Mouse (Mus musculus) hindbrain, embryonic 11.5 days (tissue): Measurements from ENCODE around the gene Pnpla3. TPM values are rescaled to one million over a fixed set of nuclear protein-coding genes. Genes with fewer than 3 reads are reported as not detected.

Experiments used
- ATAC-seq: fragments of 200-750 bp; cut with Nextera tagmentation; 2 replicates; pipeline ENCODE4 v1.8.0; 2017; ENCODE audit warnings: mild to moderate bottlenecking, moderate TSS enrichment, moderate library complexity; ENCODE audit not compliant: low FRiP score
- DNase-seq: peaks from one replicate; pipeline ENCODE4 v3.0.0-alpha.2; 2015; ENCODE audit warnings: low spot score
- H3K27ac ChIP-seq: fragments of 300-500 bp; sonication (generic); 2 replicates; pipeline ENCODE4 v1.5.1; 2014; ENCODE audit warnings: mild to moderate bottlenecking, low read depth, low read length
- H3K27me3 ChIP-seq: fragments of 300-500 bp; sonication (generic); 2 replicates; pipeline ENCODE4 v1.6.1; 2014; ENCODE audit warnings: mild to moderate bottlenecking, low read length, moderate library complexity, mixed read lengths; ENCODE audit not compliant: control insufficient read depth, insufficient read depth
- H3K36me3 ChIP-seq: fragments of 300-500 bp; sonication (generic); 2 replicates; pipeline ENCODE4 v1.6.1; 2014; ENCODE audit warnings: mild to moderate bottlenecking, low read length, moderate library complexity, mixed read lengths; ENCODE audit not compliant: control insufficient read depth, insufficient read depth
- H3K4me1 ChIP-seq: fragments of 300-500 bp; sonication (generic); replicated peaks from 2 replicates; pipeline ENCODE4 v1.6.1; 2014; ENCODE audit warnings: low read length, mixed read lengths; ENCODE audit not compliant: control insufficient read depth, insufficient read depth
- H3K4me2 ChIP-seq: fragments of 300-500 bp; sonication (generic); replicated peaks from 2 replicates; pipeline ENCODE4 v1.6.1; 2014; ENCODE audit warnings: mild to moderate bottlenecking, low read depth, low read length
- H3K4me3 ChIP-seq: fragments of 300-500 bp; sonication (generic); 2 replicates; pipeline ENCODE4 v1.5.1; 2014; ENCODE audit warnings: low read depth, low read length
- H3K9ac ChIP-seq: fragments of 300-500 bp; sonication (generic); 2 replicates; pipeline ENCODE4 v1.6.1; 2014; ENCODE audit warnings: low read depth, low read length
- H3K9me3 ChIP-seq: fragments of 300-500 bp; sonication (generic); 2 replicates; pipeline ENCODE4 v1.6.1; 2016; ENCODE audit warnings: low read length; ENCODE audit not compliant: control insufficient read depth
- WGBS: fragments of 180-500 bp; shearing (Covaris S2); extraction: QIAGEN DNeasy Blood & Tissue Kit; methylation state at CpG from one replicate; pipeline ENCODE4 v1.1.7; 2014; 5-methylcytosine and 5-hydroxymethylcytosine counted together
- polyA plus RNA-seq: library from polyadenylated mRNA; unstranded; fragments of >200 nt; fragmentation: Nextera tagmentation; extraction: Ambion mirVana; gene quantifications from 2 replicates; pipeline ENCODE4 v1.2.1, GENCODE M21; 2014

Gene Pnpla3
- polyA plus RNA-seq, 1 experiment from 2014 or later = 1.4 TPM

GRCm38 (mm10) chr15:84188887-84189530, 21.4 kb downstream of the Pnpla3 start:
- Histone ChIP-seq H3K4me1 (no peaks in the 10 kb centered on the region; the same call in 1 of the 2 replicates), H3K9me3 (no peaks in the 10 kb centered on the region), H3K9ac (no peak overlapping the region), H3K36me3 (no peaks in the 10 kb centered on the region), H3K4me3 (no peak overlapping the region), H3K4me2 (no peak overlapping the region), H3K27me3 (no peaks in the 10 kb centered on the region), H3K27ac (no peak overlapping the region)
- 57% methylated on average over 2 of the region's 2 CpGs for WGBS
- DNase-seq = no peak
- ATAC-seq = no peak

GRCm38 (mm10) chr15:84189881-84190280, 22.2 kb downstream of the Pnpla3 start:
- Histone ChIP-seq H3K4me2 (no peak overlapping the region), H3K27ac (no peak overlapping the region), H3K36me3 (no peaks in the 10 kb centered on the region), H3K4me1 (no peaks in the 10 kb centered on the region; the same call in 1 of the 2 replicates), H3K27me3 (no peaks in the 10 kb centered on the region), H3K4me3 (no peak overlapping the region), H3K9me3 (no peaks in the 10 kb centered on the region), H3K9ac (no peak overlapping the region)
- ATAC-seq (no peak), DNase-seq (peak; percentile 36)
- 40% methylated on average over 3 of the region's 3 CpGs for WGBS

DNA sequence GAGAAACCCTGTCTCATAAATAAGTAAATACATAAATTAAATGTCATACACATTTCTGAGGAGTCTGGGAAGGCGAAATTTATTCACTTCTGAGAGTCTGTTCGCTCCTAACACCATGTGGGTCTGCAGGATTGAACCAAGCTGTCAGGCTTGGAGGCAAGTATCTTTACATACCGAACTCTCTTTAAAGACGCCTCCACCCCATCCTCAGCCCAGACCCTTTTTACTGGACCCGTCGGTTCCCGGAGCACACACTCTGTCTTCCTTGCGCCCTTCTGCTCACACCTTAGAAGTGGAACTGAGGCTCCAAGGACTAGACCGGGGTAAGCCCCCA, 24.1 kb downstream of the Pnpla3 start:
- WGBS = under 1% methylated on average over 9 of the region's 9 CpGs
- no peaks in the 10 kb centered on the region; the same call in 1 of the 2 replicates for H3K4me1 ChIP-seq
- no peaks in the 10 kb centered on the region for H3K36me3 ChIP-seq
- H3K4me3 ChIP-seq = peak overlapping the region; percentile 82
- peak overlapping the region; percentile 66 for H3K4me2 ChIP-seq
- H3K27ac ChIP-seq = peak overlapping the region; percentile 51; the same call in 1 of the 2 replicates
- DNase-seq (no peak), ATAC-seq (no peak)
- no peaks in the 10 kb centered on the region for H3K27me3 ChIP-seq
- no peaks in the 10 kb centered on the region for H3K9me3 ChIP-seq
- H3K9ac ChIP-seq = peak overlapping the region; percentile 71

GRCm38 (mm10) chr15:84192058-84192791, 24.6 kb downstream of the Pnpla3 start, which contains the start of gene Samm50:
Gene Samm50 (plus strand): TSS chr15:84192241.
- Histone ChIP-seq H3K27ac (peak within 1 kb of the TSS; percentile 75), H3K27me3 (no peaks in the 10 kb centered on the region), H3K9me3 (no peaks in the 10 kb centered on the region), H3K4me1 (no peaks in the 10 kb centered on the region; the same call in 1 of the 2 replicates), H3K9ac (peak within 1 kb of the TSS; percentile 71), H3K4me3 (peak within 1 kb of the TSS; percentile 82), H3K4me2 (peak within 1 kb of the TSS; percentile 66), H3K36me3 (no peaks in the 10 kb centered on the region)
- ATAC-seq = peak; percentile 98
- WGBS = 3% methylated on average over 48 of the region's 48 CpGs
- peak; percentile 92 for DNase-seq

GRCm38 (mm10) chr15:84196486-84197165, 29.0 kb downstream of the Pnpla3 start:
- Histone ChIP-seq H3K4me2 (no peak overlapping the region), H3K27ac (no peak overlapping the region), H3K4me3 (no peak overlapping the region), H3K9ac (no peak overlapping the region), H3K9me3 (no peaks in the 10 kb centered on the region), H3K36me3 (peaks cover 7% of the 10 kb centered on the region; the same call in 1 of the 2 replicates), H3K4me1 (no peaks in the 10 kb centered on the region), H3K27me3 (no peaks in the 10 kb centered on the region)
- DNase-seq (no peak), ATAC-seq (no peak)
- whole genome bisulfite sequencing = 88% methylated on average over 8 of the region's 8 CpGs

- WGBS = 94% methylated on average over 4 of the region's 4 CpGs
- H3K36me3 ChIP-seq = peaks cover 11% of the 10 kb centered on the region
Measured at GRCm38 (mm10) chr15:84207327-84207726, 39.7 kb downstream of the Pnpla3 start.

DNA sequence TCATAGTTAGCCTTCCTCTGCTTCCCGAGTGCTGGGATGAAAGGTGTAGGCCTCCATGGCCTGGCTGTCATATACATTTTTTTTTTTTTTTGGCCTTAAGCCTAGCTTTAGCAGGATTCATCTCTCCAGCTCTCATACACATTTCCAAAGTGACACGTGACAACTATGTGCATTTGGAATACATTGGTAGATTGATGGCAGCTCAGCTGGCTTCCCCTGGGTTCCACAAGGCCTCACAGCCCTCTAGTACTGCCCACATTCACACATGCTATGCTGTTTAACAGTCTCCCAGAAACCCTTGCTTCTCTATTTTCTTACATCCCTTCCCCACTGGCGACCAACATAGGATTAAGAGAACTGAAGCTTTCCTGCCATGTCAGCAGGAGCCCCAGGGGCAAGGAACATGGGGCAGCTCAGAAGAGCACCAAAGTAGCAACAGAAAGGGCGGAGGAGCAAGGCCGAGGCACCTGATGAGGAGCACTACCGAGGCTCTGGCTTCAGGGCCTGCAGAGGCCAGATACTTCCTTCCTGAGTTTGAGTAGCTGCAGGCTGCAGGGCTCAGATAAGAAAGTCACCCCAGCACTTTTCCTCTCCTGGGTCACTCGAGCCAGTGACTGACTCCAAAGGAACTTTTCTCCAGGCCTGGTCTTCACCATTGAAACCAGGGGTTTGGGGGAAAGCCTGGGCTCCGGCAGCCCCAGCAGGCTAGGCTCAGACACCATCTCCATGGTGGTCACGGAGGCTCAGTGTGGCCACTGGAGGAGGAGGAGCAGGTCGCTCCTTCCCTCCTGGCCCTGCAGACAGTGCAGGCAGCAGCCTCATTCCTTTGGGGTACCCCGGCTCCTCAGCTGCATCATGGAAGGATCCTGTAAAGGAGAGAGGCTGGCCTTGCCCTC, 42.1 kb downstream of the Pnpla3 start:
- no peaks in the 10 kb centered on the region for H3K27me3 ChIP-seq
- WGBS = 87% methylated on average over 11 of the region's 11 CpGs
- no peak overlapping the region for H3K9ac ChIP-seq
- H3K9me3 ChIP-seq = no peaks in the 10 kb centered on the region
- H3K4me3 ChIP-seq = no peak overlapping the region
- DNase-seq (no peak), ATAC-seq (no peak)
- peaks cover 11% of the 10 kb centered on the region for H3K36me3 ChIP-seq
- H3K4me1 ChIP-seq = no peaks in the 10 kb centered on the region; the same call in 1 of the 2 replicates
- H3K27ac ChIP-seq = no peak overlapping the region
- H3K4me2 ChIP-seq = no peak overlapping the region

More at GRCm38 (mm10) chr15:84207327-84207726, 39.7 kb downstream of the Pnpla3 start:
- Histone ChIP-seq H3K4me2 (no peak overlapping the region), H3K9me3 (no peaks in the 10 kb centered on the region), H3K27ac (no peak overlapping the region), H3K4me3 (no peak overlapping the region), H3K4me1 (no peaks in the 10 kb centered on the region), H3K27me3 (no peaks in the 10 kb centered on the region), H3K9ac (no peak overlapping the region)
- DNase-seq (no peak), ATAC-seq (no peak)

GRCm38 (mm10) chr15:84210461-84210860, 42.8 kb downstream of the Pnpla3 start:
- no peak overlapping the region for H3K9ac ChIP-seq
- H3K36me3 ChIP-seq = peaks cover 11% of the 10 kb centered on the region
- no peaks in the 10 kb centered on the region for H3K9me3 ChIP-seq
- H3K4me3 ChIP-seq = no peak overlapping the region
- H3K27ac ChIP-seq = no peak overlapping the region
- no peaks in the 10 kb centered on the region for H3K27me3 ChIP-seq
- H3K4me2 ChIP-seq = no peak overlapping the region
- ATAC-seq = no peak
- 94% methylated on average over 13 of the region's 13 CpGs for WGBS
- H3K4me1 ChIP-seq = no peaks in the 10 kb centered on the region; the same call in 1 of the 2 replicates
- no peak for DNase-seq
